Mouse (Mus musculus) liver, postnatal 0 days (tissue): Measurements from ENCODE around the gene Nsun2.

Experiments
- CTCF ChIP-seq: sonication (generic); IDR thresholded peaks from 2 replicates; pipeline ENCODE4 v1.5.1; 2016; ENCODE audit warnings: antibody characterized with exemption, low read depth
- EP300 ChIP-seq: IDR thresholded peaks from 2 replicates; pipeline ENCODE4 v1.6.1; 2016; ENCODE audit warnings: antibody characterized with exemption, low read depth, mild to moderate bottlenecking

GRCm38 (mm10) chr13:69583591-69583990 is 50.0 kb downstream of the Nsun2 start:
- no peak for TF ChIP-seq EP300
- no peak for TF ChIP-seq CTCF
